In the genomic region with DNA sequence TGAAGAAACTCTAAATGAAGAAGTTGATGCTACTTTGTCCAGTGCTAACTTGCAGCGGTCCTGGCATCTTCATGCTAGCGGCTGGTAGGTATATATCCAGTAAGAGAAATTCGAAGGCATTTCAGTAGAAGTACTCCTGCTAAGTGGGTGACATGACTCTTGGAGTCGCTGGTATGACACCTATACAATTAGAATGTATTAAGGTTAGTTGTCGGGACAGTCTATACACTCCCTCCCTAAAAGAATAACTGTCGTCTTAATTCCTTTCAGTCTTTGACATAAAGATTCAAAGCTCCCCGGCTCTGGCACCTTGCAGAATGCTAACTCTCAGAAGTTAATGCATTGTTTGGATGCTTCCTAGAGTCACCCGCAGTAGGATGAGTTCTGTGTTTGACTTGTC, we compare ENCODE assay signal across 9 mouse cellular contexts.
DNase-seq lines count a peak whose midpoint lies in the region; ATAC-seq and TF ChIP-seq lines count a peak whose summit lies in the region.
"Had no signal": no experiment of that assay in that cellular context is flagged by ENCODE, and none has a peak within 500 bp of the region (broad histone marks: within the 10 kb centered on the region; RNA-seq: fewer than 3 reads in every experiment).

No protein-coding gene starts in this region.

- peak overlapping the region; percentile 15 to 54; a peak in 3 of 4 replicates for H3K4me3 ChIP-seq in heart, embryonic 14.5 days (ENCODE audit: control insufficient read depth in 1 of 2, insufficient read depth in 1 of 2, low read depth in 1 of 2, low read length in 2 of 2)
- H3K4me3 ChIP-seq in brown adipose tissue, adult 24 weeks (ENCODE audit: insufficient read depth, low read depth, low read length) = peak overlapping the region; percentile 28
- H3K4me3 ChIP-seq in forebrain, postnatal 0 days (ENCODE audit: low read depth, low read length) = peak overlapping the region; percentile 59
- H3K4me3 ChIP-seq in midbrain, embryonic 12.5 days = peak overlapping the region; percentile 66
- no peak overlapping the region for H3K4me3 ChIP-seq in left cerebral cortex, adult 2 months

- no peaks in the 10 kb centered on the region for H3K9me3 ChIP-seq in heart, embryonic 14.5 days (ENCODE audit: control insufficient read depth, low read length)
- no peaks in the 10 kb centered on the region for H3K9me3 ChIP-seq in forebrain, postnatal 0 days (ENCODE audit: low read length)
- no peaks in the 10 kb centered on the region for H3K9me3 ChIP-seq in midbrain, embryonic 12.5 days

- DNase-seq in heart, postnatal 14 days = no peak
- DNase-seq in forebrain, postnatal 0 days = no peak
- no peak for DNase-seq in adipocyte (ENCODE audit: low spot score)
- DNase-seq in left cerebral cortex, adult 2 months (ENCODE audit: extremely low spot score in 1 of 2, low spot score in 2 of 2) = no peak
- no peak for DNase-seq in cerebellum, adult 18-20 months

- no peaks in the 10 kb centered on the region for H3K36me3 ChIP-seq in heart, embryonic 14.5 days (ENCODE audit: control insufficient read depth, insufficient read depth, low read length)
- H3K36me3 ChIP-seq in forebrain, postnatal 0 days (ENCODE audit: insufficient read depth) = no peaks in the 10 kb centered on the region
- H3K36me3 ChIP-seq in midbrain, embryonic 12.5 days = no peaks in the 10 kb centered on the region

- intact Hi-C loops in heart, postnatal 14 days (cut with DNase I) = loop anchor here (5.0 to 10.0 kb wide), 3 partner anchors 41 to 469 kb away; no protein-coding TSS in a partner anchor
- intact Hi-C loops in left cerebral cortex, adult 2 months (cut with DNase I) = no loop called here

- ATAC-seq in heart, embryonic 14.5 days (ENCODE audit: insufficient number of reproducible peaks, insufficient read depth, low FRiP score, low read depth) = no peak
- ATAC-seq in forebrain, postnatal 0 days = no peak
- ATAC-seq in midbrain, embryonic 12.5 days (ENCODE audit: low FRiP score, low read depth) = no peak

- peaks cover 27% of the 10 kb centered on the region for H3K27me3 ChIP-seq in heart, embryonic 14.5 days (ENCODE audit: control insufficient read depth, insufficient read depth, low read length)
- no peaks in the 10 kb centered on the region for H3K27me3 ChIP-seq in forebrain, postnatal 0 days (ENCODE audit: insufficient read depth, low read length)
- H3K27me3 ChIP-seq in midbrain, embryonic 12.5 days = peaks cover 27% of the 10 kb centered on the region
- H3K27me3 ChIP-seq: CH12.LX had no signal

- H3K4me2 ChIP-seq in heart, embryonic 14.5 days (ENCODE audit: low read length) = peak overlapping the region; percentile 78
- H3K4me2 ChIP-seq in forebrain, postnatal 0 days (ENCODE audit: low read depth) = peak overlapping the region; percentile 76
- peak overlapping the region; percentile 79 for H3K4me2 ChIP-seq in midbrain, embryonic 12.5 days (replicated peaks)

- H3K4me1 ChIP-seq in heart, embryonic 14.5 days (ENCODE audit: control insufficient read depth in 2 of 2, insufficient read depth in 2 of 2, low read length in 2 of 2) = peaks cover 11 to 13% of the 10 kb centered on the region in 2 experiments; a peak in 3 of 4 replicates
- H3K4me1 ChIP-seq in brown adipose tissue, adult 24 weeks (ENCODE audit: control insufficient read depth, insufficient read depth, insufficient read length, low read length) = peaks cover 3% of the 10 kb centered on the region; the same call in 1 of the 2 replicates
- H3K4me1 ChIP-seq in forebrain, postnatal 0 days (ENCODE audit: insufficient read depth) = peaks cover 5% of the 10 kb centered on the region; the same call in 1 of the 2 replicates
- peaks cover 61% of the 10 kb centered on the region for H3K4me1 ChIP-seq in midbrain, embryonic 12.5 days

- no peak overlapping the region for H3K9ac ChIP-seq in heart, embryonic 14.5 days (ENCODE audit: low read length)
- H3K9ac ChIP-seq in forebrain, postnatal 0 days = peak overlapping the region; percentile 48; the same call in 1 of the 2 replicates
- peak overlapping the region; percentile 81 for H3K9ac ChIP-seq in midbrain, embryonic 12.5 days (replicated peaks)

- H3K27ac ChIP-seq in heart, embryonic 14.5 days (replicated peaks in 1 of 2; ENCODE audit: control insufficient read depth in 1 of 2, insufficient read depth in 1 of 2, low read depth in 2 of 2, low read length in 2 of 2) = no peak overlapping the region
- no peak overlapping the region for H3K27ac ChIP-seq in brown adipose tissue, adult 24 weeks (replicated peaks; ENCODE audit: low read depth, low read length)
- H3K27ac ChIP-seq in forebrain, postnatal 0 days (ENCODE audit: low read depth, low read length) = no peak overlapping the region
- H3K27ac ChIP-seq in midbrain, embryonic 12.5 days (replicated peaks) = no peak overlapping the region
- H3K27ac ChIP-seq in left cerebral cortex, adult 2 months = no peak overlapping the region

- TF ChIP-seq CTCF in forebrain, postnatal 0 days (IDR thresholded peaks at IDR 0.05; ENCODE audit: low read depth) = no peak
- TF ChIP-seq CTCF in left cerebral cortex, adult 2 months (IDR thresholded peaks at IDR 0.05) = no peak

- 59% methylated on average over 8 of the region's 8 CpGs for WGBS in heart, embryonic 14.5 days
- WGBS in forebrain, postnatal 0 days = 26% methylated on average over 8 of the region's 8 CpGs
- WGBS in midbrain, embryonic 12.5 days = 22% methylated on average over 8 of the region's 8 CpGs
